Mouse (Mus musculus): ENCODE results near the gene Pop7.

DNA sequence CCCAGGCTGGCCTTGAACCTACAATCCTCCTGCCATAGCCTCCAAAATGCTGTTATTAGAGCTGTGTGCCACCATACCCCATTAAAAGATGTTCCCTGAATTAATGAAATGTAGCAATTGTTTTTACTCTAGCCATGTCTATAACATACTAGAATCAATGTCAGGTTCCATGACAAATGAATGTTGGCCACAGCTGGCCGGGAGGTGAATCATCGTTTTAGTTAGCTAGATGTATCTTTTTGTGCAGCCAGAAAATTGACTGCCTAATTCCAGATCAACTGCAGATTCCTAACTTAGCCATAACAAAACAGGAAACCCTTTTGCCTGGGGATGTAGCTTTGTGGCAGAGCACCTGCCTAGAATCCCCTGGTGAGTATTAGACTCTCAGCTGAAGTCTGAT, 47.5 kb upstream of the Pop7 start:
- no peak for TF ChIP-seq EP300 (IDR thresholded peaks at IDR 0.05)
- TF ChIP-seq CTCF (IDR thresholded peaks at IDR 0.05): no peak
